Mouse (Mus musculus) intestine, embryonic 14.5 days (tissue): ENCODE measurements at regions not wholly inside any gene's neighbourhood (a gene's known extent, or its start where the extent isn't known, plus 50 kb on each side); places are given as distances from the start of the nearest gene placed in this dataset.
"Not testable (repeated sequence)": the region's sequence is repeated elsewhere in the genome, so short reads cannot be mapped to it uniquely, and the experiment has no call there.

Source experiments
- ATAC-seq: fragments of 200-750 bp; cut with Nextera tagmentation; replicated peaks from 2 replicates; pipeline ENCODE4 v1.8.0; 2017; ENCODE audit warnings: low read depth, moderate number of reproducible peaks, moderate TSS enrichment, moderate library complexity; ENCODE audit not compliant: low FRiP score, low TSS enrichment
- DNase-seq: peaks from one replicate; pipeline ENCODE4 v3.0.0-alpha.2; 2018; ENCODE audit warnings: low spot score
- H3K27ac ChIP-seq: fragments of 300-500 bp; sonication (generic); 2 replicates; pipeline ENCODE4 v1.5.1; 2014; ENCODE audit warnings: low read depth, mild to moderate bottlenecking, control low read depth
- H3K27me3 ChIP-seq: fragments of 300-500 bp; sonication (generic); replicated peaks from 2 replicates; pipeline ENCODE4 v1.6.1; 2014; ENCODE audit warnings: low read length, control low read depth; ENCODE audit not compliant: control insufficient read depth, insufficient read depth
- H3K36me3 ChIP-seq: fragments of 300-500 bp; sonication (generic); 2 replicates; pipeline ENCODE4 v1.6.1; 2014; ENCODE audit warnings: low read length, control low read depth; ENCODE audit not compliant: control insufficient read depth, insufficient read depth
- H3K4me1 ChIP-seq: fragments of 300-500 bp; sonication (generic); replicated peaks from 2 replicates; pipeline ENCODE4 v1.6.1; 2014; ENCODE audit warnings: low read length, control low read depth, mixed read lengths; ENCODE audit not compliant: control insufficient read depth, insufficient read depth
- H3K4me2 ChIP-seq: fragments of 300-500 bp; sonication (generic); 2 replicates; pipeline ENCODE4 v1.6.1; 2014; ENCODE audit warnings: low read length
- H3K4me3 ChIP-seq: fragments of 300-500 bp; sonication (generic); 2 replicates; pipeline ENCODE4 v1.5.1; 2014; ENCODE audit warnings: low read depth, low read length, control low read depth, mixed read lengths
- H3K9ac ChIP-seq: fragments of 300-500 bp; sonication (generic); 2 replicates; pipeline ENCODE4 v1.6.1; 2014; ENCODE audit warnings: mild to moderate bottlenecking, low read length
- H3K9me3 ChIP-seq: fragments of 300-500 bp; sonication (generic); 2 replicates; pipeline ENCODE4 v1.6.1; 2016; ENCODE audit warnings: low read length, control low read depth; ENCODE audit not compliant: control insufficient read depth
- WGBS: fragments of 180-500 bp; shearing (Covaris S2); extraction: QIAGEN DNeasy Blood & Tissue Kit; methylation state at CpG from one replicate; pipeline ENCODE4 v1.1.7; 2014; 5-methylcytosine and 5-hydroxymethylcytosine counted together

- WGBS: 78% methylated on average over 1 of the region's 1 CpGs
- no peaks in the 10 kb centered on the region for H3K9me3 ChIP-seq
Measured at GRCm38 (mm10) chr4:4437559-4437958, 355.6 kb downstream of the Impad1 start.

DNA sequence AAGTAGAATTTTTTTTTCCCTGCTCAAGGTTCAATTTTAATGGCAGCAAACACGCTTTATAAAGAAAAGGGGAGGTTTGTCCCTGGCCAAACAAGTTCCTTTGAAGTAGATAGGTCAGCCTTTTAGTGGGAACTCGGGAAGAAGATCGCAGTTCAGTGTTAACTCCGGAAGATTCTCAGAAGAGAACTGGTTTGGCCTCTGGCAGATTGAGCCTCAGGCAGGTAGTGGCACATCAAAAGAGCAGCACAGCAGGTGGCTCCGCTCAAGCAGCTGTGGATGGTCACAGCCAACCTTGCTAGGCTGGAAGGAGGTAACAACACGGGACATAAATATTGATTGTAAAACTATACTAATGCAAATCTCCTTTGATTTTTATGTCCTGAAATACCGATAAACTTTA is 347.2 kb upstream of the Sdr16c6 start:
- DNase-seq, H3K9me3 ChIP-seq, ATAC-seq, H3K27me3 ChIP-seq, H3K27ac ChIP-seq, H3K36me3 ChIP-seq, H3K4me2 ChIP-seq, H3K4me3 ChIP-seq, H3K4me1 ChIP-seq, H3K9ac ChIP-seq: not testable (repeated sequence)
- WGBS: 24% methylated on average over 7 of the region's 7 CpGs

More at GRCm38 (mm10) chr4:4437559-4437958, 355.6 kb downstream of the Impad1 start:
- H3K36me3 ChIP-seq: no peaks in the 10 kb centered on the region
- DNase-seq: no peak
- H3K4me2 ChIP-seq: no peak overlapping the region
- H3K27me3 ChIP-seq: no peaks in the 10 kb centered on the region
- H3K4me3 ChIP-seq: no peak overlapping the region
- no peak overlapping the region for H3K9ac ChIP-seq
- no peak for ATAC-seq
- no peaks in the 10 kb centered on the region for H3K4me1 ChIP-seq
- H3K27ac ChIP-seq: no peak overlapping the region

DNA sequence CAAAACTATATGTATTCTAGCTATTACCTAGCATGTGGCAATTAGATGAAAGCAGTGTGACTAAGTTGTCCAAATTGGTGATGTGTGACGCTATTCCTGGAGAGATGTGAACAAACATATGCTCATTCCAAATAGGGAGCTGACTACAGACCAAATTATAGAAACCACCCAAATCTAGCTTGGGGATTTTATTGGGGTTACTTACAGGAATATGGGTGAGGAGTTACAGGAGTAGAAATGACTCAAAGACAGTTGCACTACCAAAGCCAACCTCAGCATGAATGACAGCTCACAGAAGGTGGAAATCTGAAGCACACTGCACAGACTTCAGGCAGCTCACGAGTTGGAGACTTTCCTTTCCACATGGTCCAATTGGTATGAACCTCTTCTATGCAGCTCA is 326.5 kb upstream of the Sdr16c6 start:
- 65% methylated on average over 2 of the region's 2 CpGs for WGBS

DNA sequence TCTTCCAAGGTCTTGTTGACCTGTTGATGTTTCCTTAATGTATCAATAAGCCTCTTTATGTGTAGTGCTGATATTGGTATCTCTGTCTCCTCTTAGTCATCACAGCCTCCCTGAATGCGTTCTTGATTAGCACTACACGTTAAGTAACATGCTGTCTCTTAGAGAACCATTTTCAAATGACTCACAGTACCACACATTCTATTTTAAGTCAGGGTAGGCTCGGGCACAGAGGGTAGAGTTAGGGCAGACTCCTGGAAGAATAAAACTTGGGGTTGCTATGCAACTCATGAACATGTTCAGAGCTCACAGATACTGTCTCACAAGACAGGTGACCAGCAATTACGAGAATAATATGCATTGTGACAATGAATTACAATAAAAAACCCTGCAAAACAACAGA is 320.1 kb upstream of the Sdr16c6 start:
- Histone ChIP-seq H3K9ac (no peak overlapping the region), H3K27ac (no peak overlapping the region), H3K9me3 (no peaks in the 10 kb centered on the region), H3K27me3 (no peaks in the 10 kb centered on the region), H3K36me3 (no peaks in the 10 kb centered on the region), H3K4me3 (no peak overlapping the region), H3K4me1 (no peaks in the 10 kb centered on the region), H3K4me2 (no peak overlapping the region)
- ATAC-seq (no peak), DNase-seq (no peak)
- WGBS: 83% methylated on average over 4 of the region's 4 CpGs

More for the DNA sequence above, 326.5 kb upstream of the Sdr16c6 start:
- DNase-seq: no peak
- Histone ChIP-seq H3K36me3 (no peaks in the 10 kb centered on the region), H3K27me3 (no peaks in the 10 kb centered on the region), H3K4me2 (no peak overlapping the region), H3K9me3 (no peaks in the 10 kb centered on the region), H3K4me1 (no peaks in the 10 kb centered on the region), H3K4me3 (no peak overlapping the region), H3K27ac (no peak overlapping the region), H3K9ac (no peak overlapping the region)
- no peak for ATAC-seq

DNA sequence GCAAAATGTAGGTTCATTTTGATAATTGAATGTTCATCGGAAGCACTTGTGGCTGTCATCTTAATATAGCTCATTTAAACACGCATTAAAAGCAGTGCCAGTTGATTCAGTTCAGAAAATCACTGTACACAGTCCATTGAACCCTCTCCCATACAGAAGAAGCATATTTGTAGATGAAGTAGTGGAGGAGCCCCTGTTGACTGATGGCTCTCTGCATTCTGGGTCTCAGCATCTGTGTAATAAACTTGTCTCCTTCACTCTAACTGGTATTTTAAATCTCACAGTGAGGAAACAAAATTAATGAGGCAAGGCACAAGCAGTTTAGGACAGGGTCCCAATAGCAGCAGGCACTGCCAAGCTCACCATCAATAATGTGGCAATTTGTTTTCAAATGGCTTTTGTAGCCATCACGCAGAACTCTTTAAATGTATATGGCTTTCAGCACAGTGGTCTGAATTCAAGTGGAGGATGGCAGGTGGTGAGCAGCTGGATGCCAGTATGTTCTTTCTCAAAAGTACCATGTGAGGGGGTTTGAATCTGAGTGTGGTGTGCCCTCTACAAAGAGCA is 302.8 kb upstream of the Sdr16c6 start:
- H3K9me3 ChIP-seq: no peaks in the 10 kb centered on the region
- WGBS: 88% methylated on average over 3 of the region's 3 CpGs
- no peak overlapping the region for H3K4me3 ChIP-seq
- no peak for ATAC-seq
- H3K4me2 ChIP-seq: no peak overlapping the region
- H3K4me1 ChIP-seq: no peaks in the 10 kb centered on the region
- no peaks in the 10 kb centered on the region for H3K36me3 ChIP-seq
- no peak overlapping the region for H3K27ac ChIP-seq
- DNase-seq: no peak
- no peaks in the 10 kb centered on the region for H3K27me3 ChIP-seq
- no peak overlapping the region for H3K9ac ChIP-seq

GRCm38 (mm10) chr4:4335216-4335615 is 257.9 kb upstream of the Sdr16c6 start:
- Histone ChIP-seq H3K9me3 (no peaks in the 10 kb centered on the region), H3K27me3 (no peaks in the 10 kb centered on the region), H3K4me2 (no peak overlapping the region), H3K4me3 (no peak overlapping the region), H3K36me3 (no peaks in the 10 kb centered on the region), H3K4me1 (no peaks in the 10 kb centered on the region), H3K27ac (no peak overlapping the region), H3K9ac (no peak overlapping the region)
- no peak for ATAC-seq
- DNase-seq: no peak
- WGBS: 24% methylated on average over 2 of the region's 2 CpGs

GRCm38 (mm10) chr4:4333472-4334123 is 256.3 kb upstream of the Sdr16c6 start:
- no peak for DNase-seq
- H3K27me3 ChIP-seq: no peaks in the 10 kb centered on the region
- H3K9ac ChIP-seq: no peak overlapping the region
- no peak overlapping the region for H3K4me2 ChIP-seq
- no peak overlapping the region for H3K4me3 ChIP-seq
- 79% methylated on average over 4 of the region's 4 CpGs for WGBS
- H3K4me1 ChIP-seq: no peaks in the 10 kb centered on the region
- no peaks in the 10 kb centered on the region for H3K36me3 ChIP-seq
- no peak overlapping the region for H3K27ac ChIP-seq
- ATAC-seq: no peak
- H3K9me3 ChIP-seq: no peaks in the 10 kb centered on the region

DNA sequence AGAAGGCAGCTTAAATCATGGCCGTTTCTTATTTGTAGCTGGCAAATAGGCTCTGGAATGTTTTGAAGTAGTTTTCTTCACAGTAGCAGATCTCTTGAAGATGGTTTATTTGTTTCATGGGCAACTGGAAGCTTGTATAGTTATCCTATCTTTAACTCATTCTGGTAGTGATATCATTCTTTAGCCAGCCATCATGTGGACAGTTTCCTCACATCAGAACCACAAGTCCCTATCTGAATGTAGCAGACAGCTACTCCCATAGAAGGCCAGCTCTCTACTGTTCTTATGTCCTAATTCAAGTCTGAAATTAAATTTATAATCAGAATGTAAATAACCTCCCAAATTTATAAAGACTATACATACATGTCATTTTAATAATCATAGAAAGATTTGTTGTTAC is 253.8 kb upstream of the Sdr16c6 start:
- WGBS: 85% methylated on average over 1 of the region's 1 CpGs
- Histone ChIP-seq H3K36me3 (no peaks in the 10 kb centered on the region), H3K27me3 (no peaks in the 10 kb centered on the region), H3K4me3 (no peak overlapping the region), H3K27ac (no peak overlapping the region), H3K4me2 (no peak overlapping the region), H3K4me1 (no peaks in the 10 kb centered on the region), H3K9me3 (no peaks in the 10 kb centered on the region), H3K9ac (no peak overlapping the region)
- DNase-seq (no peak), ATAC-seq (no peak)
